Mouse (Mus musculus): ENCODE measurements around the gene Ffar3. TPM values are rescaled to one million over a fixed set of nuclear protein-coding genes. Genes with fewer than 3 reads are reported as not detected.

Gene Ffar3
- polyA plus RNA-seq, 2 experiments = not detected

DNA sequence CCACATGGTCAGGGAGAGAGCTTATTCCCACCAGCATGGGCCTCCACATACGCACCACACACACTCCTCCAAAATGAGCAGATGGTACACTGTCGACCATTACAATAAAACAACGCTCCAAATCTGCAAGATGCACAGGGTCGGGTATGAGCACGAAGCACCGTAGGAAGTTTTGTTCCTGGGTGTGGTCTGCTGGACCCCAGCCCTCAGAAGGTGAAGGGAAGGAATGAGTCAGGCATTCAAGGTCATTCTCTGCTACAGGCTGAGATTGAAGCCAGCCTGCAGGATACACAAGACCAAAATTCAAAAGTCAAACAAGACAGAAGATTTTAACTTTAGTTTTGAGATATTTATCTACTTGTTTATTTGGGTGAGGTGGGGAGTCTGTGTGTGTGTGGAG lies 8.0 kb downstream of the Ffar3 start:
- no peak for DNase-seq (ENCODE audit: low read depth in 3 of 3, low spot score in 3 of 3)
- no peak for TF ChIP-seq CTCF (IDR thresholded peaks at IDR 0.05; ENCODE audit: low read depth)
- no peak for TF ChIP-seq EP300 (IDR thresholded peaks at IDR 0.05; ENCODE audit: low read depth)
- Histone ChIP-seq H3K4me3 (ENCODE audit: insufficient read depth in 1 of 2, low read depth in 2 of 2, low read length in 2 of 2) (no peak overlapping the region), H3K4me2 (ENCODE audit: low read depth) (no peak overlapping the region), H3K9me3 (ENCODE audit: control insufficient read depth, low read length) (no peaks in the 10 kb centered on the region), H3K27me3 (ENCODE audit: control insufficient read depth, insufficient read depth, low read length) (no peaks in the 10 kb centered on the region), H3K36me3 (replicated peaks; ENCODE audit: control insufficient read depth, insufficient read depth, low read depth) (no peaks in the 10 kb centered on the region), H3K27ac (no peak overlapping the region), H3K4me1 (replicated peaks; ENCODE audit: control insufficient read depth in 2 of 2, insufficient read depth in 2 of 2, low read length in 1 of 2) (peaks cover 0 to 7% of the 10 kb centered on the region in 2 experiments; a peak in 2 of 4 replicates), H3K9ac (replicated peaks) (no peak overlapping the region)
- no peak for ATAC-seq (ENCODE audit: insufficient read depth)
- 56% methylated on average over 6 of the region's 6 CpGs for WGBS (ENCODE audit: insufficient replicate concordance)

DNA sequence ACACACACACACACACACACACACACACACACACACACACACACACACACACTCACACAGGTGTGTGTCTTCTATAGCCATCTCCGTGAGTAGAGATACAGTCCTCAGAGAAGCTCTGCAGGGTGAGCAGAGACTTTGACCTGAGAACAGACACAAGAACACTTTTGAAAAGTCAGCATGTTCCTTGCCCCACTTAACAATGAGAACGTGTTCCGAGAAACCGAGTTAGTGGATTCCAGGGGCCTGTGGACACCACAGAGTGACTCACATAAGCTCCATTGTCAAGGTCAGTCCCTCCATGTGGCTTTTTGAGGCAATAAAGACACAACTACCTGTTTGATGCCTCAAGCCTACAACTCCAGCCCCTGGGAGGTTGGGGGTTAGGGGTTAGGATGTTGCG lies 8.6 kb downstream of the Ffar3 start:
- Histone ChIP-seq H3K36me3 (replicated peaks; ENCODE audit: control insufficient read depth, insufficient read depth, low read depth) (no peaks in the 10 kb centered on the region), H3K27me3 (ENCODE audit: control insufficient read depth, insufficient read depth, low read length) (no peaks in the 10 kb centered on the region), H3K9me3 (ENCODE audit: control insufficient read depth, low read length) (no peaks in the 10 kb centered on the region), H3K4me1 (replicated peaks; ENCODE audit: control insufficient read depth in 2 of 2, insufficient read depth in 2 of 2, low read length in 1 of 2) (peaks cover 0 to 7% of the 10 kb centered on the region in 2 experiments; a peak in 2 of 4 replicates), H3K27ac (no peak overlapping the region), H3K4me3 (ENCODE audit: insufficient read depth in 1 of 2, low read depth in 2 of 2, low read length in 2 of 2) (no peak overlapping the region), H3K4me2 (ENCODE audit: low read depth) (no peak overlapping the region), H3K9ac (replicated peaks) (no peak overlapping the region)
- DNase-seq (ENCODE audit: low read depth in 3 of 3, low spot score in 3 of 3) (no peak), ATAC-seq (ENCODE audit: insufficient read depth) (no peak)
- no peak for TF ChIP-seq EP300 (IDR thresholded peaks at IDR 0.05; ENCODE audit: low read depth)
- TF ChIP-seq CTCF (IDR thresholded peaks at IDR 0.05; ENCODE audit: low read depth) = no peak
- WGBS (ENCODE audit: insufficient replicate concordance) = 68% methylated on average over 5 of the region's 5 CpGs

DNA sequence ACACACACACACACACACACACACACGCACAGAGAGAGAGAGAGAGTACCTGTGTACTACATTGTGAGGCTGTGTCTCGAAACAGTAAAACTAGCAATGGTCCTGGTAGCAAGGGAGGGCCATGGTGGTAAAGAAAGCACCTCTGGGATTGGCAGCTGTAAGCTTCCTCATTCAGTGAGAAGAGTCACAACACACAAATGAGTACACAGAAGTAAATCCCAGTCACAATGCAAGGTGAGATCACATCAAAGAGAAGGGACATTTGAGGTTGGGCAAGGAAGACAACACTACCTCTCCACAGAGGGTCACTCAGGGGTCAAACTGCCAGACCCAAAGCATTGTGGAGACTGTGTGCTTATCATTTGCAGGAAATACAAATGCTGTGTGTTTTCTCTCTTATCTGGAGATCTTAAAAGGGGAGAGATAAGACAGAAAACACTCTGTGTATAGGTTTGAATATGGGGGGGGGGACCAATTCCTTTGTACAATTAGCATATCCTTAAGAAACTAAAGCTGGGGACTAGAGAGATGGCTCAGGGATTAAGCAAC lies 9.4 kb downstream of the Ffar3 start:
- Histone ChIP-seq H3K4me1 (replicated peaks; ENCODE audit: control insufficient read depth in 2 of 2, insufficient read depth in 2 of 2, low read length in 1 of 2) (peaks cover 0 to 11% of the 10 kb centered on the region in 2 experiments; a peak in 2 of 4 replicates), H3K27ac (no peak overlapping the region), H3K9me3 (ENCODE audit: control insufficient read depth, low read length) (no peaks in the 10 kb centered on the region), H3K27me3 (ENCODE audit: control insufficient read depth, insufficient read depth, low read length) (no peaks in the 10 kb centered on the region), H3K4me2 (ENCODE audit: low read depth) (no peak overlapping the region), H3K4me3 (ENCODE audit: insufficient read depth in 1 of 2, low read depth in 2 of 2, low read length in 2 of 2) (no peak overlapping the region), H3K36me3 (replicated peaks; ENCODE audit: control insufficient read depth, insufficient read depth, low read depth) (no peaks in the 10 kb centered on the region), H3K9ac (replicated peaks) (no peak overlapping the region)
- 40% methylated on average over 2 of the region's 2 CpGs for WGBS (ENCODE audit: insufficient replicate concordance)
- DNase-seq (ENCODE audit: low read depth in 3 of 3, low spot score in 3 of 3) (no peak), ATAC-seq (ENCODE audit: insufficient read depth) (no peak)
- TF ChIP-seq CTCF (IDR thresholded peaks at IDR 0.05; ENCODE audit: low read depth) = no peak
- TF ChIP-seq EP300 (IDR thresholded peaks at IDR 0.05; ENCODE audit: low read depth) = no peak

DNA sequence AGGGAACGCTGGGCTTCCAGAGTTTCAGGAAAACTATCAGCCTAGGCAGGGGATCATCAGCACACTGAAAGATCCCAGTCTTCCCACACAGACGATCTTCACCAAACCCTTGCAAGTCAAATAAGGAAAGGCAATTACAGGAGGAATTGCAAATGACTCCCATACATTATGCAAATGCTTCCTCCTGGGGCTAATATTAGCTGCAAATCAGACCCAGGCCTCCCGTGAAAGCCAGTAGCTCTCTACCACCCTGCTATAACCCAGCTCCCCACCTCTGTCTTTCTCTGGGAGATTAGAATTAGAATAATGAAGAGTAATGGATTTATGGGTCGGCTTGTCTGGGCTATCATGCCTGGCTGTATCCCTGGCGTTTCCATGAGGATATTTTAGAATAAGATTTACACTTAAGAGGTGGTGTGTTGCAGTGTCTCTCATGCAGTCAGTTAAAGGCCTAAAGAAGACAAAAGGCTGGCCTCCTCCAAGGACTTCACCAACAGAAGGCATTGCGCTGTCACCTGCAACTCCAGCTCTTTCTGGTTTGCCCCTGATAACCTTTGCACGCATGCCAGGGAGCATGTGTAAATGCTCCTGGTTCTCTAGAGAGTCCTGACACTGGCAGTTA lies 11.2 kb downstream of the Ffar3 start:
- H3K27ac ChIP-seq = no peak overlapping the region
- H3K27me3 ChIP-seq (ENCODE audit: control insufficient read depth, insufficient read depth, low read length) = no peaks in the 10 kb centered on the region
- H3K9ac ChIP-seq (replicated peaks) = no peak overlapping the region
- TF ChIP-seq EP300 (IDR thresholded peaks at IDR 0.05; ENCODE audit: low read depth) (no peak), CTCF (IDR thresholded peaks at IDR 0.05; ENCODE audit: low read depth) (no peak)
- ATAC-seq (ENCODE audit: insufficient read depth) (no peak), DNase-seq (ENCODE audit: low read depth in 3 of 3, low spot score in 3 of 3) (no peak)
- no peaks in the 10 kb centered on the region for H3K9me3 ChIP-seq (ENCODE audit: control insufficient read depth, low read length)
- H3K36me3 ChIP-seq (replicated peaks; ENCODE audit: control insufficient read depth, insufficient read depth, low read depth) = no peaks in the 10 kb centered on the region
- WGBS (ENCODE audit: insufficient replicate concordance) = 49% methylated on average over 7 of the region's 7 CpGs
- H3K4me2 ChIP-seq (ENCODE audit: low read depth) = no peak overlapping the region
- peaks cover 0 to 18% of the 10 kb centered on the region in 2 experiments; a peak in 2 of 4 replicates for H3K4me1 ChIP-seq (replicated peaks; ENCODE audit: control insufficient read depth in 2 of 2, insufficient read depth in 2 of 2, low read length in 1 of 2)
- no peak overlapping the region for H3K4me3 ChIP-seq (ENCODE audit: insufficient read depth in 1 of 2, low read depth in 2 of 2, low read length in 2 of 2)

DNA sequence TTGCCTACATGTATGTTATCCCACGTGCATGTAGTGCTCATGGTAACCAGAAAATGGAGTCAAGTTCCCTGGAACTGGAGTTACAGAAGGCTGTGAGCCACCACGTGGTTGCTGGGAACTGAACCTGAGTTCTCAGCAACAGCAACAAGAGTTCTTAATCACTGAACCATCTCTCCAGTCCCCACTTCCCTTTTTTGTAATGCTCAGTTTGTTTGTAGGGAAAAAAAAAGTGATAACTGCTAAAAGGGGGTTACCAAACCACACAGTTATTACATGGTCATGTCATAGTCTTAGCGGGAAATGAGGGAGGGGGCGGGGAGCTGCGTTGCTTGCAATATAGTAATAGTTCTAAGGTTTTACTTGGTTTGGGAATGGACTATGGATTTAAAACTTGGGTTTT lies 13.9 kb downstream of the Ffar3 start:
- H3K4me1 ChIP-seq (replicated peaks; ENCODE audit: control insufficient read depth in 2 of 2, insufficient read depth in 2 of 2, low read length in 1 of 2) = peaks cover 0 to 18% of the 10 kb centered on the region in 2 experiments; a peak in 2 of 4 replicates
- 16% methylated on average over 5 of the region's 5 CpGs for WGBS (ENCODE audit: insufficient replicate concordance)
- H3K36me3 ChIP-seq (replicated peaks; ENCODE audit: control insufficient read depth, insufficient read depth, low read depth) = no peaks in the 10 kb centered on the region
- DNase-seq (ENCODE audit: low read depth in 3 of 3, low spot score in 3 of 3) (no peak), ATAC-seq (ENCODE audit: insufficient read depth) (no peak)
- no peak overlapping the region for H3K4me2 ChIP-seq (ENCODE audit: low read depth)
- no peak overlapping the region for H3K9ac ChIP-seq (replicated peaks)
- H3K9me3 ChIP-seq (ENCODE audit: control insufficient read depth, low read length) = no peaks in the 10 kb centered on the region
- no peak overlapping the region for H3K4me3 ChIP-seq (ENCODE audit: insufficient read depth in 1 of 2, low read depth in 2 of 2, low read length in 2 of 2)
- no peaks in the 10 kb centered on the region for H3K27me3 ChIP-seq (ENCODE audit: control insufficient read depth, insufficient read depth, low read length)
- TF ChIP-seq CTCF (IDR thresholded peaks at IDR 0.05; ENCODE audit: low read depth) = no peak
- no peak for TF ChIP-seq EP300 (IDR thresholded peaks at IDR 0.05; ENCODE audit: low read depth)
- no peak overlapping the region for H3K27ac ChIP-seq

All from liver, embryonic 14.5 days (tissue).